Mouse (Mus musculus) left cerebral cortex, adult 11 months (tissue): ENCODE measurements around the gene Prodh2.

ENCODE experiments used
- DNase-seq: peaks from one replicate; pipeline ENCODE4 v3.0.0; 2022; ENCODE audit warnings: low spot score

Prodh2 gene

DNA sequence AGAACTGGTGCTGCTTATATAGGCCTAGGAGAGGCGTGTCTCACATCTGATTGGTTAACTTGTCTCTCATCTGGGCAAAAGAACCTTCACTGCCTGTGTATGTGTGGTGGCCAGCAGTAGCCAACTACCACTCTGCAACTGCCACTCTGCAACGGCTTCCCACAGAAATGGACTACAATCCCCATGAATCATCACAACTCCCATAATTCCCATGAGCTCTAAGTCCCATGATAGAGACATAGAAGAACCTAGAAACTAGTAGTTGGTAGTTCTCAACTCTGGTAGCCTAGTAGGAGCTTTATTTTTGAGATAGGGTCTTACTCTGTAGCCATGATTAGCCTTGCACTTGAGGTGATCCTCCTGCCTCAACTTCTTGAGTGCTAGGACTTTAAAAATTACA is 56.5 kb downstream of the Prodh2 start:
- DNase-seq, result no peak

DNA sequence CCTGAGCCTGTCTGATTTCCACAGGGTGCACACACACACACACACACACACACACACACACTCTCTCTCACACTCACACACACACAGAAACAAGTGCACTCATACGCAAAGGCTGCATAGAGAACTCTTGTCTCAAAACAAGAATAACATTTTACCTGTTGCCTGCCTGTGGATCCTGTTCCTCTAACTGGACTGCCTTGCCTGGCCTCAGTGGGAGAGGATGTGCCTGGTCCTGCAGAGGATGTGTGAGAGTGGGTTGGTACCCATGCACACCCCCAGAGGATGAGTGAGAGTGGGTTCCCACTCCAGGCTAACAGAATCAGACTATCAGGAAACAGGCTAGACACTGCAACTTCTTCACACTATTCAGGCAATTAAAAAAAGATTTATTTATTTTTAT is 57.2 kb downstream of the Prodh2 start:
- DNase-seq, result no peak

DNA sequence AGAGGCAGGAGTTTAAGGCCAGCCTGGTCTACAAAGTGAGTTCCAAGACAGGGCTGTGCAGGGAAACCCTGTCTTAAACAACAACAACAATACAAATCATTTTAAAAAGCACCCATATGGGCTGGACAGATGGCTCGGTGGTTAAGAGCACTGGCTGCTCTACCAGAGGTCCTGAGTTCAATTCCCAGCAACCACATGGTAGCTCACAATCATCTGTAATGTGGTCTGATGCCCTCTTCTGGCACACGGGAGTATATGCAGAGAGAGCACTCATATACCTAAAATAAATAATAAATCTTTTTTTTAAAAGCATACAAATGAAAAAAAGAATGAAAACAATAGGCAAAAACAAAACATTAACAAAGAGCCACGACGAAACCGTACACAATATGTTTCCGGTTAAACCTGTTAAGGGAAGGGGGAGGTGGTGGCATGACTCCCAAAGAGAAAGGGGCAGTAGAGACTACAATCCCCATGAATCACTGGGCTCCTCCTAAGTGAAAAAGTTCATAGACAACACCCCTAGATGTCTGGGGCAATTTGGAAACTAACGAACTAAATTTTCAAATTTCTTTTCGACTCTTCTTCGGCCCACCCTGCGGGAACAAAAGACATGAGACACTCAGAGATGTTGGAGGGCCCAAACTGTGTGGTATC is 58.2 kb downstream of the Prodh2 start:
- DNase-seq, result no peak

DNA sequence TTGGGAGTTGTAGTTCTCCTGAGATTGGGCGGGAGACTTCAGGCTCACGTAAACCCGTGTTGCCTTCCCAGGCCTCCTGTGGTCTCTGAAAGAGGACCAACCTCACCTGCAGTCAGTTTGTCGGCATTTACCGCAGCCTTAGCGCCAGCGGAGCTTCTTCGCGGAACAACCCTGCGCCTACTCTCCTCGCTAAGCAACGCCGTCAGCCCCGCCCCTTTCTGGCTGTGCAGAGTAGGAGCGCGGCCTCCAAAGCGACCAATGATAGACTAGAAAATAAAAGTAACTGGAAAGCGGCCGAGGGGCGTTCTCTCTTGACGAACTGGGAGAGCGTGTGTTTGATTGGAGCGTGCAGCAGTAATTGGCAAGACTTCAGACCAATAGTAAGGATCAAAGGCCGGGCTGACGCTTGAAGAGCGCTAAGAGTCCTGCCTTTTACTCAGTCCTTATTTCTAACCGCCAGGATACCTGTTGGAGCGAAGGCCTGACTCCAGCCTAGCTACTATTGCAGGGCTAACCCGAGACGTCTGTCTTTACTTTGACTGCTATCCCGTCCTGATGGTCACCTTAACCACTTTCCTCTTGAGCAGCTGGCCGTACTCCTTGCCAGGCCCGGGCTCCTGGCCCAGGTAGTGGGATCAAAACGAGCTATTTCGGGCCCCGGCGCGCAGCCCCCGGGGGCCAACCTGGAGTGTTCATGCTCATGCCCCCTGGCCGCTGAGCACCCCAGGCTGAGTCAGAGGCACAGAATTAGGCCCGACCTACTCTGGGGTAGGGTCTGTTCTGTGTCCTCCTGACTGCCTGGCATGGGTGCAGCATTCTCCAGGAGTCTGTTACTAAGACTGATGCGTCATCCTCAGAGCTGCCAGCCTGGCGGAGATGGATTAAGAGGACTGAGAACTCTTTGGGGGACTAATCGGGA is 58.9 kb downstream of the Prodh2 start, which contains the start of the genes Hspb6 and Proser3:
Hspb6 (plus strand) TSS at position 77 of the 919 bp plus-strand sequence.
Proser3 (minus strand) TSS at position 198 of the 919 bp plus-strand sequence.
- DNase-seq, result peak; percentile 93

DNA sequence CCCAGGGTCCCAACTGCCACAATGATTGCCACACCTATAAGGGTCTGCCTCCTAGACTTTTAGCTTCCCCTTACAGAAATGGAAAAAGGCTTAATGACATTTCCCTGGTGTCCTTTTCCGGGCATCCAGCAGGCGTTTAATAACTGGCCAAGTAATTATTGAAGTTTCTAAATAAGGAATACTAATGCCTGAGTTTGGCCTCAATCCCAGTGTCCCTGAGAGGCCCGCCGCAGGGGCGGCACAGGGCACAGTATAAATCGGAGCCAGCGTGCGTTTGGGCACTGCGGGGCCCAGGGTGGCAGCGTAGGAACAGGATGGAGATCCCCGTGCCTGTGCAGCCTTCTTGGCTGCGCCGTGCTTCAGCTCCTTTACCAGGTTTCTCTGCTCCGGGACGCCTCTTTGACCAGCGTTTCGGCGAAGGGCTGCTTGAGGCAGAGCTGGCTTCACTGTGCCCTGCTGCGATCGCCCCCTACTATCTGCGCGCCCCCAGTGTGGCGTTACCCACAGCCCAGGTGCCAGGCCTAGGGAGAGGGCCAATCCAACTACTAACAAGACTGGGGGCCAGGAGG is 59.7 kb downstream of the Prodh2 start:
- no peak for DNase-seq

DNA sequence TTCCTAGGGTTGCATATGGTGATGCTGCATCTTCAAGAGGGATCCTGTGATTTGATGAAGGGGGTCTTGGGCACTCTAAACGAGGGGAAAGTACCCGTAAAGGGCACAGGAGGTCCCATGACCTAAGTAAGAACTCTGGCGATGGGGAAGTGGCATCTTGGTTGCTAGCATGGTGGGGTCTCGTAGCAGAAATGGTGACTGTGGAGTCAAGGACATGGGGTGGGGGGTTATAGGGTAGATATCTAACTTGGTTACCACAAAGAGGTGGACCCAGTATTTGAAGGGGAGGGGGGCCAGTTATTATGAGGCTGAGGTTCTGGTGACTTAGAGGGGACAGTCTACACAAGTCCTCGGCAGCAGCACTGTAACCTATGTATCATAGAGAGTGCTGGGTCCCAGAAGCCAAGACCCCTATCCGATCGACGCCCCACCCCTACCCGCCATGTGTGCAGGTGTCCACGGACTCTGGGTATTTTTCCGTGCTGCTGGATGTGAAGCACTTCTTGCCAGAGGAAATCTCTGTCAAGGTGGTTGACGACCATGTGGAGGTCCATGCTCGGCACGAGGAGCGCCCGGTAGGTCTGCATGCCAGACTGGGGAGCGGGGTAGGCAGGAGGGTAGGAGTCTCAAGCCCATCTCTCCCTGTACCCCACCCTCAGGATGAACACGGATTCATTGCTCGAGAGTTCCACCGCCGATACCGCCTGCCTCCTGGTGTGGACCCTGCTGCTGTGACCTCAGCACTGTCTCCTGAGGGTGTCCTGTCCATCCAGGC is 60.6 kb downstream of the Prodh2 start:
- DNase-seq, result no peak

DNA sequence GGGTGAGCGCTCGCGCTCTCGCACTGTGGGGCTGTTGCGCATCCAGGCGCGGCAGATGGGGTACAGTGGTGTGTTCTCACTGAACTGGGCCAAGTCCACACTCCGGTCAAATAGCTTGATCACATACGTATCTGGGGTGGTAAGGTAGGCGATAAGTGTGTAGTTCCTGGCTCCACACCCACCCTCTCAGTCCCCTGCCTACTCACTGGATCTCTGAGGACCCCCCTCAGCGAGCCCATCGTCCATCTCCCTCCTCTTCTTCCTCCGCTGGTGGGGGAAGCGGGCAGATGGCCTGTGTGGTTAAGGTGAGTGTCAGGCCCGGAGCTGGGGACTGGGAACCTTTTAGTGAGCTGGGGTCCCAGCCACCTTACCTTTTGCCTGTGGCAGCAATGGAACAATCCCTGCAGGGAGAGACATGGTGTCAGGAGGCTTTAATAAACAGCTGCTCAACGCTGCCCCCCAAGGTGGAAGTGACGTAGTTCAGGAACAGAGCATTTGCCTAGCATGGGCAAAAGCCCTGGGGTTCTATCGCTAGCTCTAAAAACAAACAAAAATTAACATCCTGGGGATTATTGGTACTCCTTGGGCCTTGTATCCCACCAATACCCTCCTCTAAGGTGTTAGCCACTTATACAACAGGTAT is 63.6 kb downstream of the Prodh2 start:
- DNase-seq, result no peak

GRCm38 (mm10) chr7:30557901-30558514 is 64.6 kb downstream of the Prodh2 start:
- no peak for DNase-seq

DNA sequence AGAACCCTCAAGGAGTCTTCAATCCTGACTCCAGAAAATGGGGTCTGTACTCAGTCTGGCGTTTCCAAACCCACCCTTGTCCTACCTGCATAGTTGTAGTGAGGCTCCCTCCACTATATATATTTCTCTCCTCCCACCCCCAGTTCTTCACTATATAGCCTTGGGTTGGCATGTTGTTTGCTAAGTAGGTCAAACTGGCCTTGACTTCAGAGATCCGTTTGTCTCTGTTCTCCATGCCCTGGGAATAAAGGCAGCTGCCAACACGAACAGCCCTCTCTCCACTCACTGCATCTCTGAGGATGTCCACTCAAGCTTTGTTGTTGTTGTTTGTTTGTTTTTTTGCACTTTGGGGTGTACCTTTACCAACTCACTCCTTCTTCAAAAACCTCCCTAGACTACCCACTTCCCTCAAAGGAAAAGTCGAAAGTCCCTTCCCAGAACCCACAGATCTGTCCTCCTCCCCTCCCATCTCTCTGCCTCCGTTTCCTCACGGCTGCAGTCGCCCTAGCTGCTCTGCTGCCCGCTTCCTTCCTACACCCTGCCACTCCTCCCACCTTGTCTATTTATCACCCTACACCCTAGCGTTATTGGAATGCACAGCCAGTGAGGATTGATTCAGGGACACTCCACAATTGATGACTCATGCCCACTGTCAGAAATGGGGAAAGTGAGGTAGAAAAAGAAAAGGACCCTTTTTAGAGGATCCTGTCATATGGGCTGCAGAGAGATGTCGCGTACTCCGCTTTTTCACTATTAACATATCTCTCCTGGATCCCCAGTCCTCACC is 65.4 kb downstream of the Prodh2 start:
- DNase-seq, result no peak

- peak; percentile 98 for DNase-seq
These were observed 66.1 kb downstream of the Prodh2 start, which contains the start of gene Lin37 for GRCm38 (mm10) chr7:30559443-30559954. TSS of gene Lin37 (minus strand) at chr7:30559838.

DNA sequence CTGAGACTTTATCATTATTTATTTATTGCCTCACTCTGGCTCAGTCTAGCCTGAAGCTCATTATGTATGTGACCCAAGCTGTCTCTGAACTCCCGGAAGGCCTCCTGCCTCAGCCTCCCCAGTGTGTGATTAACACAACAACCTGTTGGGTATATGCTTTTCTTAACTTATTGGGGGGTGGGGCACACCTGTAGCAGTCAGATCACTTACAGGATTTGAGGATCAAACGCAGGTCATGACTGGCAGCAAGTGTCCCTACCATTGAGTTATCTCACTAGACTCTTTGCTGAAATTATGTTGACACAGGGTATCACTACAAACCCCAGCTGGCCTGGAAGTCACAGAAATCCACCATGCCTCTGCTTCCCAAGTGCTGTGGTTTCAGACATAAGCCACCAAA is 66.9 kb downstream of the Prodh2 start:
- no peak for DNase-seq

GRCm38 (mm10) chr7:30562526-30563116 is 69.2 kb downstream of the Prodh2 start:
- no peak for DNase-seq
